Mouse (Mus musculus) liver, postnatal 0 days (tissue): ENCODE results near the gene Slc8a3. TPM values are rescaled to one million over a fixed set of nuclear protein-coding genes. Genes with fewer than 3 reads are reported as not detected.
"Not testable (repeated sequence)": the region's sequence is repeated elsewhere in the genome, so short reads cannot be mapped to it uniquely, and the experiment has no call there.

Experiments
- ATAC-seq: fragments of 200-750 bp; cut with Nextera tagmentation; 2 replicates; pipeline ENCODE4 v1.8.0; 2017; ENCODE audit warnings: mild to moderate bottlenecking, moderate library complexity
- DNase-seq: peaks from one replicate; pipeline ENCODE4 v3.0.0-alpha.2; 2016
- H3K27ac ChIP-seq: fragments of 300-500 bp; sonication (generic); 2 replicates; pipeline ENCODE4 v1.5.1; 2014; ENCODE audit warnings: antibody characterized with exemption, moderate library complexity, mild to moderate bottlenecking, low read depth
- H3K27me3 ChIP-seq: fragments of 300-500 bp; sonication (generic); 2 replicates; pipeline ENCODE4 v1.6.1; 2014; ENCODE audit warnings: low read length, control low read depth, mixed read lengths; ENCODE audit not compliant: insufficient read depth
- H3K36me3 ChIP-seq: fragments of 300-500 bp; sonication (generic); replicated peaks from 2 replicates; pipeline ENCODE4 v1.6.1; 2014; ENCODE audit warnings: mild to moderate bottlenecking, control low read depth, low read length, moderate library complexity, mixed read lengths; ENCODE audit not compliant: insufficient read depth
- H3K4me1 ChIP-seq: fragments of 300-500 bp; sonication (generic); 2 replicates; pipeline ENCODE4 v1.6.1; 2014; ENCODE audit warnings: antibody characterized with exemption, mild to moderate bottlenecking, control low read depth; ENCODE audit not compliant: insufficient read depth
- H3K4me2 ChIP-seq: fragments of 300-500 bp; sonication (generic); 2 replicates; pipeline ENCODE4 v1.6.1; 2014; ENCODE audit warnings: low read depth, mild to moderate bottlenecking, low read length, moderate library complexity, mixed read lengths
- H3K4me3 ChIP-seq: fragments of 300-500 bp; sonication (generic); 2 replicates; pipeline ENCODE4 v1.5.1; 2014; ENCODE audit warnings: low read depth, low read length
- H3K9ac ChIP-seq: fragments of 300-500 bp; sonication (generic); replicated peaks from 2 replicates; pipeline ENCODE4 v1.6.1; 2014; ENCODE audit warnings: mild to moderate bottlenecking, moderate library complexity
- H3K9me3 ChIP-seq: fragments of 300-500 bp; sonication (generic); 2 replicates; pipeline ENCODE4 v1.6.1; 2016; ENCODE audit warnings: mild to moderate bottlenecking, control low read depth, low read length, mixed read lengths
- CTCF ChIP-seq: sonication (generic); IDR thresholded peaks from 2 replicates; pipeline ENCODE4 v1.5.1; 2016; ENCODE audit warnings: antibody characterized with exemption, low read depth
- EP300 ChIP-seq: IDR thresholded peaks from 2 replicates; pipeline ENCODE4 v1.6.1; 2016; ENCODE audit warnings: antibody characterized with exemption, low read depth, mild to moderate bottlenecking
- WGBS: fragments of 180-500 bp; shearing (Covaris S2); extraction: QIAGEN DNeasy Blood & Tissue Kit; methylation state at CpG from one replicate; pipeline ENCODE4 v1.1.7; 2014; ENCODE audit not compliant: insufficient replicate concordance; 5-methylcytosine and 5-hydroxymethylcytosine counted together
- polyA plus RNA-seq: library from polyadenylated mRNA; unstranded; fragments of >200 nt; fragmentation: Nextera tagmentation; extraction: Ambion mirVana; gene quantifications from 2 replicates; pipeline ENCODE4 v1.2.1, GENCODE M21; 2015

The Slc8a3 gene
- 0.05 TPM in 1 of 2 replicates, not detected in the other for polyA plus RNA-seq

GRCm38 (mm10) chr12:81332875-81333421 is at the start of gene Slc8a3:
TSS of gene Slc8a3 (minus strand) at chr12:81333180.
- ATAC-seq, result no peak
- peak within 1 kb of the TSS; percentile 26; the same call in 1 of the 2 replicates for H3K9ac ChIP-seq
- 2% methylated on average over 38 of the region's 47 CpGs for WGBS

GRCm38 (mm10) chr12:81379364-81379763 is 46.4 kb upstream of the Slc8a3 start, which contains the start of gene Gm4787:
TSS of gene Gm4787 (minus strand) at chr12:81379464.
- H3K4me1 ChIP-seq, H3K9me3 ChIP-seq, ATAC-seq, H3K36me3 ChIP-seq, H3K4me2 ChIP-seq, H3K27ac ChIP-seq, H3K27me3 ChIP-seq, H3K4me3 ChIP-seq, DNase-seq, H3K9ac ChIP-seq: not testable (repeated sequence)
- WGBS, result 90% methylated on average over 1 of the region's 1 CpGs

More at GRCm38 (mm10) chr12:81332875-81333421, at the start of gene Slc8a3:
- H3K27me3 ChIP-seq, result peaks cover 45% of the 10 kb centered on the region
- no peak within 1 kb of the TSS for H3K27ac ChIP-seq
- peak within 1 kb of the TSS; percentile 43 for H3K4me3 ChIP-seq
- TF ChIP-seq EP300 (no peak), CTCF (no peak)
- H3K36me3 ChIP-seq, result no peaks in the 10 kb centered on the region
- peak; percentile 23 for DNase-seq
- peaks cover 3% of the 10 kb centered on the region; the same call in 1 of the 2 replicates for H3K4me1 ChIP-seq
- peak within 1 kb of the TSS; percentile 82 for H3K4me2 ChIP-seq
- no peaks in the 10 kb centered on the region for H3K9me3 ChIP-seq

- TF ChIP-seq CTCF (no peak), EP300 (no peak)
- no peak for ATAC-seq
- H3K9me3 ChIP-seq, result no peaks in the 10 kb centered on the region
- H3K36me3 ChIP-seq, result no peaks in the 10 kb centered on the region
- WGBS, result 63% methylated on average over 5 of the region's 5 CpGs
- no peak overlapping the region for H3K4me2 ChIP-seq
- peaks cover 3% of the 10 kb centered on the region; the same call in 1 of the 2 replicates for H3K4me1 ChIP-seq
- peaks cover 45% of the 10 kb centered on the region for H3K27me3 ChIP-seq
- no peak overlapping the region for H3K9ac ChIP-seq
- no peak overlapping the region for H3K4me3 ChIP-seq
- H3K27ac ChIP-seq, result no peak overlapping the region
- no peak for DNase-seq
Measured at GRCm38 (mm10) chr12:81333841-81334240, 861 bp upstream of the Slc8a3 start.

- DNase-seq (peak; percentile 16), ATAC-seq (no peak)
- WGBS, result 2% methylated on average over 53 of the region's 54 CpGs
- Histone ChIP-seq H3K4me2 (peak overlapping the region; percentile 82), H3K27me3 (peaks cover 45% of the 10 kb centered on the region), H3K9ac (peak overlapping the region; percentile 26; the same call in 1 of the 2 replicates), H3K4me1 (peaks cover 3% of the 10 kb centered on the region; the same call in 1 of the 2 replicates), H3K36me3 (no peaks in the 10 kb centered on the region), H3K9me3 (no peaks in the 10 kb centered on the region), H3K27ac (no peak overlapping the region), H3K4me3 (peak overlapping the region; percentile 43)
- TF ChIP-seq EP300 (no peak), CTCF (no peak)
Measured at GRCm38 (mm10) chr12:81331937-81332874, 774 bp downstream of the Slc8a3 start.

GRCm38 (mm10) chr12:81331046-81331638 is 1.8 kb downstream of the Slc8a3 start:
- WGBS, result 43% methylated on average over 5 of the region's 5 CpGs
- no peak for DNase-seq
- TF ChIP-seq EP300, result no peak
- TF ChIP-seq CTCF, result no peak
- no peaks in the 10 kb centered on the region for H3K36me3 ChIP-seq
- H3K9ac ChIP-seq, result no peak overlapping the region
- H3K4me2 ChIP-seq, result no peak overlapping the region
- H3K9me3 ChIP-seq, result no peaks in the 10 kb centered on the region
- peaks cover 45% of the 10 kb centered on the region for H3K27me3 ChIP-seq
- ATAC-seq, result no peak
- H3K27ac ChIP-seq, result no peak overlapping the region
- peaks cover 3% of the 10 kb centered on the region; the same call in 1 of the 2 replicates for H3K4me1 ChIP-seq
- H3K4me3 ChIP-seq, result no peak overlapping the region

- 72% methylated on average over 3 of the region's 3 CpGs for WGBS
- TF ChIP-seq CTCF (no peak), EP300 (no peak)
- H3K9ac ChIP-seq, result no peak overlapping the region
Measured at GRCm38 (mm10) chr12:81324991-81325390, 8.0 kb downstream of the Slc8a3 start.

More at GRCm38 (mm10) chr12:81324991-81325390, 8.0 kb downstream of the Slc8a3 start:
- H3K36me3 ChIP-seq, result no peaks in the 10 kb centered on the region
- ATAC-seq, result no peak
- no peak overlapping the region for H3K27ac ChIP-seq
- H3K4me3 ChIP-seq, result no peak overlapping the region
- H3K4me2 ChIP-seq, result no peak overlapping the region
- H3K27me3 ChIP-seq, result 0 out of 2 replicates have a peak, but pooled peaks cover under 1% of the 10 kb centered on the region
- DNase-seq, result no peak
- no peaks in the 10 kb centered on the region for H3K4me1 ChIP-seq
- no peaks in the 10 kb centered on the region for H3K9me3 ChIP-seq
